Mouse (Mus musculus) kidney, embryonic 15.5 days (tissue): ENCODE measurements around the gene Pkm. TPM values are rescaled to one million over a fixed set of nuclear protein-coding genes. Genes with fewer than 3 reads are reported as not detected.

Experiments
- ATAC-seq: fragments of 200-750 bp; cut with Nextera tagmentation; replicated peaks from 2 replicates; pipeline ENCODE4 v1.8.0; 2017; ENCODE audit warnings: moderate TSS enrichment; ENCODE audit not compliant: low FRiP score
- H3K27ac ChIP-seq: fragments of 300-500 bp; sonication (generic); 2 replicates; pipeline ENCODE4 v1.5.1; 2015; ENCODE audit warnings: mild to moderate bottlenecking, inconsistent platforms
- H3K27me3 ChIP-seq: fragments of 300-500 bp; sonication (generic); 2 replicates; pipeline ENCODE4 v1.6.1; 2015; ENCODE audit warnings: inconsistent platforms
- H3K36me3 ChIP-seq: fragments of 300-500 bp; sonication (generic); 2 replicates; pipeline ENCODE4 v1.6.1; 2015; ENCODE audit warnings: inconsistent platforms
- H3K4me1 ChIP-seq: fragments of 300-500 bp; sonication (generic); 2 replicates; pipeline ENCODE4 v1.6.1; 2015; ENCODE audit warnings: inconsistent platforms
- H3K4me2 ChIP-seq: fragments of 300-500 bp; sonication (generic); 2 replicates; pipeline ENCODE4 v1.6.1; 2015; ENCODE audit warnings: moderate library complexity, mild to moderate bottlenecking, inconsistent platforms
- H3K4me3 ChIP-seq: fragments of 300-500 bp; sonication (generic); replicated peaks from 2 replicates; pipeline ENCODE4 v1.5.1; 2015; ENCODE audit warnings: mild to moderate bottlenecking, inconsistent platforms
- H3K9ac ChIP-seq: fragments of 300-500 bp; sonication (generic); 2 replicates; pipeline ENCODE4 v1.6.1; 2015; ENCODE audit warnings: mild to moderate bottlenecking, inconsistent platforms
- H3K9me3 ChIP-seq: fragments of 300-500 bp; sonication (generic); replicated peaks from 2 replicates; pipeline ENCODE4 v1.6.1; 2016; ENCODE audit warnings: inconsistent platforms
- WGBS: fragments of 180-500 bp; shearing (Covaris S2); methylation state at CpG from one replicate; pipeline ENCODE4 v1.1.7; 2015; ENCODE audit warnings: mixed read lengths; 5-methylcytosine and 5-hydroxymethylcytosine counted together
- polyA plus RNA-seq: library from polyadenylated mRNA; unstranded; fragments of >200 nt; fragmentation: Nextera tagmentation; extraction: Ambion mirVana; gene quantifications from 2 replicates; pipeline ENCODE4 v1.2.1, GENCODE M21; 2015

Gene Pkm
- polyA plus RNA-seq, 1 experiment from 2014 or later, result 1,340 TPM

DNA sequence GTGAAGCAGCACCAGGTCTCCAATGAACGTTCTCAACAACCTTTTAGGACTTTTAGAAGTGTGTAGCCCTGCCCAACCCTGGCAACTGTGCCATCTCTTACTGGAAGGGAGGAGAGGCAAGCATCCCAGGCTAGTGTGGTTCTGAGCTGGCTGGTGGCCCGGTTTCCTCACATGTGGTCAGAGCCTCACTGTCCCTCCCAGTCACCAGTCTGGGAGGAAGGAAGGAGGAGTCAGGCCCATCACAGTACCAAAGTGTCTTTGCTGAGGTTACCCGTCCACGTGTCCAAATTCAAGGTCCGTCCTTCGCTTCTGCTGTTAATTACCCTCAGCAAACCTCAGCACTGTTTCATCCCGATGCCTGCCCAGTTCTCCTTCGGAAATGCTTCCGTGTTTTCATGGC, 36.0 kb downstream of the Pkm start:
- Histone ChIP-seq H3K4me2 (peak overlapping the region; percentile 63), H3K4me3 (peak overlapping the region; percentile 39), H3K9me3 (no peaks in the 10 kb centered on the region), H3K36me3 (no peaks in the 10 kb centered on the region), H3K27ac (no peak overlapping the region), H3K27me3 (peaks cover 3% of the 10 kb centered on the region; the same call in 1 of the 2 replicates), H3K4me1 (peaks cover 14% of the 10 kb centered on the region), H3K9ac (no peak overlapping the region; the same call in 1 of the 2 replicates)
- no peak for ATAC-seq
- WGBS, result 37% methylated on average over 9 of the region's 9 CpGs

- WGBS, result 33% methylated on average over 16 of the region's 16 CpGs
- H3K9ac ChIP-seq, result no peak overlapping the region
- no peak overlapping the region for H3K4me3 ChIP-seq
- H3K4me2 ChIP-seq, result no peak overlapping the region
- no peak overlapping the region for H3K27ac ChIP-seq
- peaks cover 14% of the 10 kb centered on the region for H3K4me1 ChIP-seq
- H3K36me3 ChIP-seq, result no peaks in the 10 kb centered on the region
- no peaks in the 10 kb centered on the region for H3K9me3 ChIP-seq
- H3K27me3 ChIP-seq, result peaks cover 3% of the 10 kb centered on the region; the same call in 1 of the 2 replicates
- ATAC-seq, result no peak
Measured at GRCm38 (mm10) chr9:59694571-59695450, 38.6 kb downstream of the Pkm start.

DNA sequence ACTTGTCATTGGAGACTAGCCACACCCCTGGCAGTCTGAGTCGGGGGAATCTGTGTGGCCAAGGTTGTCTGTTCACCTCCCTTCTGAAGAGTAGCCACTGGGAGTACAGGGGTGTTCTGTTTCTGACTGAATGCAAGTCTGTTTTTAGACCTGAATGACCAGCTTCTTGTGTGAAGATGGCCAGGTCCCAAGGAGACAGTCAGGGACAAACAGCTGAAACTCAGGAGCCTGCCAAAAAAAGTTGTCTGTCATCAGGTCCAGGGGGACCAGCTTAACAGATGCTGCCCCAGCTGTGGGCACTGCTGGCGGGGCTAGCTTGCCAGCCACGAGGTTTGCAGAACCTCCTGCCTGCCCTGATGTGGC, 39.3 kb downstream of the Pkm start:
- H3K4me3 ChIP-seq, result no peak overlapping the region
- H3K4me2 ChIP-seq, result no peak overlapping the region
- H3K9ac ChIP-seq, result no peak overlapping the region
- no peaks in the 10 kb centered on the region for H3K9me3 ChIP-seq
- peaks cover 14% of the 10 kb centered on the region for H3K4me1 ChIP-seq
- WGBS, result 32% methylated on average over 3 of the region's 3 CpGs
- H3K27me3 ChIP-seq, result peaks cover 3% of the 10 kb centered on the region; the same call in 1 of the 2 replicates
- no peaks in the 10 kb centered on the region for H3K36me3 ChIP-seq
- no peak overlapping the region for H3K27ac ChIP-seq
- no peak for ATAC-seq

DNA sequence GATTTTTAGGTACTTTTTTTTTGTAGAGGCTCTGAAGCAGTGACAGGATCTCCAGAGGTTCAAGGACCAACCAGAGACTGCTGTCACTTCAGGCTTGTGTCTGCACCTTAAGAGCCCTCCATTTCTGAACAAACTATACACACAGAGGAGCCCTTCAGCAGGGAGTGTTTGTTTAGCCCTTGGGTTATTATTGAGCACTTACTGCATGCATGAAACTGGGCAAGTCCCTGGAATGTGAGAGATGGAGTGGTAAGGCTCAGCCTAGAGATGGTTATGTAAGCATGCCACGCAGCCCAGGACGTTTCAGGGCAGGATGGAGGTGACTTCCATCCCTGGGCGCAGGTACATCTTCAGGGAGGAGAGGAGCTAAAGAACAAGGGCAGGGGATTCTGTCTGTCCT, 40.2 kb downstream of the Pkm start:
- H3K4me3 ChIP-seq, result no peak overlapping the region
- ATAC-seq, result no peak
- 79% methylated on average over 3 of the region's 3 CpGs for WGBS
- peaks cover 14% of the 10 kb centered on the region for H3K4me1 ChIP-seq
- no peaks in the 10 kb centered on the region for H3K9me3 ChIP-seq
- no peak overlapping the region for H3K4me2 ChIP-seq
- H3K27ac ChIP-seq, result no peak overlapping the region
- peaks cover 3% of the 10 kb centered on the region; the same call in 1 of the 2 replicates for H3K27me3 ChIP-seq
- no peak overlapping the region for H3K9ac ChIP-seq
- H3K36me3 ChIP-seq, result no peaks in the 10 kb centered on the region

- H3K9ac ChIP-seq, result no peak overlapping the region
- H3K9me3 ChIP-seq, result no peaks in the 10 kb centered on the region
- 87% methylated on average over 7 of the region's 7 CpGs for WGBS
- H3K4me2 ChIP-seq, result no peak overlapping the region
- no peaks in the 10 kb centered on the region for H3K36me3 ChIP-seq
- no peak for ATAC-seq
- H3K4me1 ChIP-seq, result no peaks in the 10 kb centered on the region
- no peaks in the 10 kb centered on the region for H3K27me3 ChIP-seq
- no peak overlapping the region for H3K4me3 ChIP-seq
- no peak overlapping the region for H3K27ac ChIP-seq
Measured at GRCm38 (mm10) chr9:59701094-59701493, 44.9 kb downstream of the Pkm start.

- H3K27ac ChIP-seq, result no peak overlapping the region
- H3K36me3 ChIP-seq, result no peaks in the 10 kb centered on the region
- H3K9me3 ChIP-seq, result no peaks in the 10 kb centered on the region
- 64% methylated on average over 6 of the region's 6 CpGs for WGBS
- no peak overlapping the region for H3K4me2 ChIP-seq
- H3K27me3 ChIP-seq, result no peaks in the 10 kb centered on the region
- ATAC-seq, result no peak
- peaks cover 8% of the 10 kb centered on the region; the same call in 1 of the 2 replicates for H3K4me1 ChIP-seq
- no peak overlapping the region for H3K4me3 ChIP-seq
- H3K9ac ChIP-seq, result no peak overlapping the region
Measured at GRCm38 (mm10) chr9:59703099-59703498, 46.9 kb downstream of the Pkm start.

- 57% methylated on average over 10 of the region's 10 CpGs for WGBS
- H3K27me3 ChIP-seq, result no peaks in the 10 kb centered on the region
- peaks cover 12% of the 10 kb centered on the region; the same call in 1 of the 2 replicates for H3K4me1 ChIP-seq
- H3K9me3 ChIP-seq, result no peaks in the 10 kb centered on the region
- no peak; the same call in 1 of the 2 replicates for ATAC-seq
- no peaks in the 10 kb centered on the region for H3K36me3 ChIP-seq
- H3K4me2 ChIP-seq, result no peak overlapping the region
- no peak overlapping the region for H3K27ac ChIP-seq
- H3K4me3 ChIP-seq, result no peak overlapping the region
- no peak overlapping the region for H3K9ac ChIP-seq
Measured at GRCm38 (mm10) chr9:59706850-59707825, 51.0 kb downstream of the Pkm start.

DNA sequence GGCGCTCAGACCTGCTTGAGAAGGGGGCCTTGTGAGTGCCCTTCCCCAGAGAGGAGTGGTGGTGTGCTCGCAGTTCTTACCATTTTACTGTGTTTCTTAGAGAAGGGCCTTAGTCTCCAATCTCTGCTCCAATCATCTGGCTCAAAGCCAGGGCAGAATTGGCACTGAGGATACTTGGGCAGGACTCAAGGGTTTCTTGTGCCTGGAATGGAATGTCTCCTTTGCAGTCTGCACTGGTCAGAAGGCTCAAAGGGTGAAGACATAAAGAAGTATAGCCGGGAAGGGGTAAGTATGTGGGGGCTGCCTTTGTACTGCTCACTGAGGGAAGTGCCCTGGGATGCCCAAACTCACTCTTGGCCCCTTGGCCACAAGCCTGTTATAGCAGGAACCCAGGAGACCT, 53.1 kb downstream of the Pkm start:
- Histone ChIP-seq H3K27me3 (no peaks in the 10 kb centered on the region), H3K27ac (no peak overlapping the region), H3K4me1 (peaks cover 12% of the 10 kb centered on the region; the same call in 1 of the 2 replicates), H3K36me3 (no peaks in the 10 kb centered on the region), H3K4me2 (no peak overlapping the region), H3K4me3 (no peak overlapping the region), H3K9me3 (no peaks in the 10 kb centered on the region), H3K9ac (no peak overlapping the region)
- ATAC-seq, result no peak
- 76% methylated on average over 3 of the region's 3 CpGs for WGBS

- Histone ChIP-seq H3K4me1 (peaks cover 10% of the 10 kb centered on the region), H3K27ac (no peak overlapping the region), H3K27me3 (no peaks in the 10 kb centered on the region), H3K4me3 (no peak overlapping the region), H3K9me3 (no peaks in the 10 kb centered on the region), H3K4me2 (no peak overlapping the region), H3K9ac (no peak overlapping the region), H3K36me3 (no peaks in the 10 kb centered on the region)
- no peak for ATAC-seq
- WGBS, result 53% methylated on average over 7 of the region's 7 CpGs
Measured at GRCm38 (mm10) chr9:59716275-59716898, 60.2 kb downstream of the Pkm start.

DNA sequence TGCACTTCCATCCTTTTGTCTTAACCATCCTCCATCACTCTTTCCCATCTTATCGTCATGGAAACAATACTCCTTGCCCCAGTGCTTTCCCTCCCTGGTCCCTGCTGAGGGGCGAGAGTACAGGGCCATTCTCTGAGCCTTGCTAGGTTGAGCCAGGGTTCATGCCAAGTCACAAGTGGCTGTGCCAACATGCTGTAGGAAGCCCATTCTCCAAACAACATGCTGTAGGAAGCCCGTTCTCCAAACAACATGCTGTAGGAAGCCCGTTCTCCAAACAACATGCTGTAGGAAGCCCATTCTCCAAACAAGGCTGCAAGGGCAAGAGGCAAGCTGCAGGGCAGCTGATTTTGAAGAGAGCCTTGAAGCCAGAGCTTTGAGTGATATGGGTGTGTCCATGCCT, 62.1 kb downstream of the Pkm start:
- H3K4me2 ChIP-seq, result no peak overlapping the region
- no peak overlapping the region for H3K4me3 ChIP-seq
- no peaks in the 10 kb centered on the region for H3K27me3 ChIP-seq
- no peak overlapping the region for H3K27ac ChIP-seq
- no peak overlapping the region for H3K9ac ChIP-seq
- ATAC-seq, result no peak
- peaks cover 11% of the 10 kb centered on the region for H3K4me1 ChIP-seq
- WGBS, result 86% methylated on average over 4 of the region's 4 CpGs
- no peaks in the 10 kb centered on the region for H3K36me3 ChIP-seq
- H3K9me3 ChIP-seq, result no peaks in the 10 kb centered on the region

GRCm38 (mm10) chr9:59721144-59721543, 65.0 kb downstream of the Pkm start:
- Histone ChIP-seq H3K4me3 (no peak overlapping the region), H3K36me3 (no peaks in the 10 kb centered on the region), H3K4me1 (peaks cover 32% of the 10 kb centered on the region), H3K4me2 (no peak overlapping the region), H3K27me3 (no peaks in the 10 kb centered on the region), H3K9me3 (no peaks in the 10 kb centered on the region), H3K27ac (no peak overlapping the region), H3K9ac (no peak overlapping the region)
- ATAC-seq, result no peak
- 87% methylated on average over 5 of the region's 5 CpGs for WGBS
